Mouse (Mus musculus): ENCODE results near the gene Clstn2. TPM values are rescaled to one million over a fixed set of nuclear protein-coding genes. Genes with fewer than 3 reads are reported as not detected.

Gene Clstn2
- polyA plus RNA-seq, 1 experiment from 2014 or later = 1.3 TPM

DNA sequence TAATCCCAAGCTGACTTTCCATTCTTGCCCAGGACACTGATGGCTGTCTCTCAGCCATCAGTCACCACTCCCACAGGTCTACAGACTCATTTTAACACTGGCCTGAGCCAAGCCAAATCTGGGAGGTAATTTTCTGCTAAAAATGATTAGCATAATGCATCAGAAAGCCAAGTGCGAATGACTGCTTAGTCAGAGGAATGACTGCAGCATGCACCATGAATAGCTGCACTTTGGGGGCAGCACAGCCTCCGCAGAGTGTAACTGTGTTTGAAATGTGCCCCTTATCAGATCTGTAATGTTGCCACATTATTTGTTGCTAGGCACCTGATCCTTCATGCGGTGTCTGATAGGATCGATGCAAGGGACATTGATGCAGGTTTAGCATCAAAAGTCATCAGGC, 269.9 kb downstream of the Clstn2 start:
- Histone ChIP-seq H3K4me3 (no peak overlapping the region), H3K9ac (no peak overlapping the region), H3K4me2 (no peak overlapping the region), H3K27ac (no peak overlapping the region), H3K27me3 (no peaks in the 10 kb centered on the region), H3K9me3 (no peaks in the 10 kb centered on the region), H3K4me1 (0 out of 2 replicates have a peak, but pooled peaks cover 5% of the 10 kb centered on the region), H3K36me3 (no peaks in the 10 kb centered on the region)
- no peak for ATAC-seq (ENCODE audit: borderline replicate concordance, extremely low read depth, low FRiP score, low TSS enrichment)
- WGBS = 29% methylated on average over 4 of the region's 4 CpGs

DNA sequence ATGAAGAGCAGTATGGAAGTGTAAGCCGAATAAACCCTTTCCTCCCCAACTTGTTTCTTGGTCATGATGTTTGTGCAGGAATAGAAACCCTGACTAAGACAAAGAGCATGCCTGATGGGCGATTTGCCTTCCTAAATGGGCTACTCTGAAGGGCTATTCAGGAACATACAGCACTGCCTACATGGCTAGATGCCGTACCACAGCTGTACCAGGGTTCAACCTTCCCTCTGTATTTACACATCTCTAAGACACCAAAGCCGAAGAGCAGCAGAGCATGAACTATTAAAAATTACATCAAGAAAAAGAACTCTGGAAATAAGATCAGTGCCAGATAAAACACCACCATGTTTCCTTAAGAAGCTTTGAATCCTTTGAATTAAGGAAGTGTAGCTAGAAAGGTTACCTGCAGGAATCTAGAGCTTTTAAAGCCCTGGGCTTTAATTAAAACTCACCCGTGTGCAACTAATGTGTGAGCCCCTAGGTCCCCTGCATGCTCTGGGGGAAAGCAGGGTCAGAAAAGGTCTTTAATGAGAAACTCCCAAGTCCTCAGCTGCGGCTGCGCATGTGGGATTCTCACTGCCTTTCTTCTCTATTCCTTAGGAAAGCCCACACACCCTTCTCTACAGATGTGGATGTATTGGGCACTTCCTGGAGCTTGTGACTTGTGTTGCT, 277.2 kb downstream of the Clstn2 start:
- Histone ChIP-seq H3K9me3 (no peaks in the 10 kb centered on the region), H3K36me3 (no peaks in the 10 kb centered on the region), H3K4me1 (0 out of 2 replicates have a peak, but pooled peaks cover 3% of the 10 kb centered on the region), H3K27ac (no peak overlapping the region), H3K27me3 (no peaks in the 10 kb centered on the region), H3K4me3 (no peak overlapping the region), H3K9ac (no peak overlapping the region), H3K4me2 (no peak overlapping the region)
- ATAC-seq (ENCODE audit: borderline replicate concordance, extremely low read depth, low FRiP score, low TSS enrichment) = no peak
- WGBS = 81% methylated on average over 7 of the region's 7 CpGs

DNA sequence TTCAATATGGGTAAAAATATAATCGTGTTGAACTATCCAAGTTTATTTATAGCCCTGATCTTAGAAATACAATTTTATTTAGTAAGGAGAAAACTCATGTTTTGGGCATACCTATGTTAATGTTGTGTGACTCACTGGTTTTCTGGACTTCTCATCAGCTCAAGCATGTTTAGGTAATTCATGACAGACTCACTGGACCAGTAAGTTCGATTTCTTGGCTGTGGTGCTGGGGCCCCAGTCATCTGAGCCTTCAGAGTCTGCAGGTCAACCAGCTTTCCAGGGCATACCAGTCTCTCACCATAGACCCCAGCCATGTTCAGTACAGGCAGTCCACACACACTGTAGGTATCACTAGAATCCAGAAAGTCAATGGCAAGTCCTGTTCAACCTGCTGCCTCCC, 279.3 kb downstream of the Clstn2 start:
- no peak overlapping the region for H3K27ac ChIP-seq
- 0 out of 2 replicates have a peak, but pooled peaks cover 3% of the 10 kb centered on the region for H3K4me1 ChIP-seq
- H3K27me3 ChIP-seq = no peaks in the 10 kb centered on the region
- H3K4me3 ChIP-seq = no peak overlapping the region
- no peak overlapping the region for H3K4me2 ChIP-seq
- H3K36me3 ChIP-seq = no peaks in the 10 kb centered on the region
- H3K9me3 ChIP-seq = no peaks in the 10 kb centered on the region
- no peak overlapping the region for H3K9ac ChIP-seq
- 75% methylated on average over 2 of the region's 2 CpGs for WGBS
- no peak for ATAC-seq (ENCODE audit: borderline replicate concordance, extremely low read depth, low FRiP score, low TSS enrichment)

DNA sequence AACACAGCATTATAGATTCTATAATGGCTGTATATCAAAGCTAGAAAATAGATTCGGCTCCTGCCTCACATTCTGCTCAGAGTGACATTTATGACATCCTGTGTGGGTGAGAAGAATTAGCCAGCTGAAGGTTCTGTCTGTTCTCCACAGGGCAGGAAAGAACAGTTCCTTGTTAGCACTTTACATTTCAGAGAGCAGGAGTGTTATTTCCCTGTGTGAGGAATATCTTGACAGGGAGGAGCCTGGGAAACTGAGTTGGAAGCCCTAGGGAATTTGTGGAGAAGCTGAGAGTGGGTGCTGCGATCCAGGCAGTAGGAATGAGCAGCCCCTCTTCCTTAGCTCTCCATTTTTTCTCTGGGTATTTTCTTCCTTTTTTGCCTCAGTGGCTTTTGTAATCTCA, 286.4 kb downstream of the Clstn2 start:
- no peak for ATAC-seq (ENCODE audit: borderline replicate concordance, extremely low read depth, low FRiP score, low TSS enrichment)
- no peak overlapping the region for H3K9ac ChIP-seq
- no peaks in the 10 kb centered on the region for H3K9me3 ChIP-seq
- WGBS = 62% methylated on average over 2 of the region's 2 CpGs
- H3K4me1 ChIP-seq = no peaks in the 10 kb centered on the region
- no peak overlapping the region for H3K4me3 ChIP-seq
- no peaks in the 10 kb centered on the region for H3K27me3 ChIP-seq
- H3K4me2 ChIP-seq = no peak overlapping the region
- H3K27ac ChIP-seq = no peak overlapping the region
- H3K36me3 ChIP-seq = no peaks in the 10 kb centered on the region

DNA sequence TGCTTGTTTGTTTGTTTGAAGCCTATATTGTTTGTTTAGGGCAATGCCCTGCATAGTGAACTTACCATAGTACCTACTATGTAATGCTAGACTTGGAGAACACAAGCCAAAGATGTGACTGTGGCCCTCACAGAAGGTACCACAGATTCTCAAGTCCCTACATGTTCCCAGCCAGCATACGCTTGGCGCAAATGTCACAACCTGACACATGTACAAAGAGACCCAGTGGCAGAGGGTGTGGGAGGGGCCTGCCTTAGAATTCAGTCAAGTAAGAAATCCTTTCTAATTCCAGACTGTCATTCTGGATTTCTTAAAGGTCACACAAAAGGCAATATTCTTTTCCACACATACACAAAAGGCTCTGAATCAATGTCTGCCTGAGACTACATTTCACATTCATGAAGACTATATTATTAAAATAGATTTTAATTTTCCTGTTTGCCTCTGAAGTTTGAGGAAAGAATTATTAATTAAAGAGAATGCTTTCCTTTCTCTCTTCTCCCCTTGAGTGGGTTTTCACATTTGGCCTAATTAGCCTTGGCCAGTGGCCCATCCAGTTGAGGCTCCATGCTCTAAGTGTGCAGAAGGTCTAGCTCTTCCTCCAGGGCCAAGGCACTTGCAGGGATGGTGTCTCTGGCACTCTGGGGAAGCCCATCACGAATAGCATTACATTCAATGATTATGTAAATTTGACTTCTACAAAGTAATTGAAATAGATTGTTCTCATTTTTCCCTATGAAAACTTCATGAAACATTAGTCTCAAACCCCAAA, 305.1 kb downstream of the Clstn2 start:
- Histone ChIP-seq H3K27me3 (no peaks in the 10 kb centered on the region), H3K9me3 (no peaks in the 10 kb centered on the region), H3K4me3 (no peak overlapping the region), H3K4me1 (no peaks in the 10 kb centered on the region), H3K36me3 (no peaks in the 10 kb centered on the region), H3K4me2 (no peak overlapping the region), H3K27ac (no peak overlapping the region), H3K9ac (no peak overlapping the region)
- no peak for ATAC-seq (ENCODE audit: borderline replicate concordance, extremely low read depth, low FRiP score, low TSS enrichment)
- WGBS = 85% methylated on average over 3 of the region's 3 CpGs

DNA sequence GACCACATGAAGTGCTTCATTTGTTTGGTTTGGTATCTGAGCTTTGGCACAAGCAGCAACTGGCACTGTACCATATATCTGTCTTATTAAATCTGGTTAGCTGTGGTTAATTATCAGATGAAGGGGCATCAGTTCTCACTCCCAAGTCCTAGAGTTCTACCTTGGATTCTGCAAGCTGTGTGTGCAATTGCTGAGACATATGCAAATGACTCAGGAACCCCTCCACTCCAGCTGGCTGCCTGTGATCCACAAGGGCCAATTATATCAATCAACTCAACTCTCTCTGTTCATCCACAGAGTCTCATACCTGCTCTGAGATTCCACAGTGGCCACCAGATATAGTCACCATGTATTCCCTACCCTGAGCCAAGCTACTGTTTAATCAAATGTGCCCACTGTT, 315.3 kb downstream of the Clstn2 start:
- Histone ChIP-seq H3K9ac (no peak overlapping the region), H3K4me1 (no peaks in the 10 kb centered on the region; the same call in 1 of the 2 replicates), H3K9me3 (no peaks in the 10 kb centered on the region), H3K27me3 (no peaks in the 10 kb centered on the region), H3K4me3 (no peak overlapping the region), H3K4me2 (no peak overlapping the region), H3K36me3 (no peaks in the 10 kb centered on the region), H3K27ac (no peak overlapping the region)
- ATAC-seq (ENCODE audit: borderline replicate concordance, extremely low read depth, low FRiP score, low TSS enrichment) = no peak; the same call in 1 of the 2 replicates

DNA sequence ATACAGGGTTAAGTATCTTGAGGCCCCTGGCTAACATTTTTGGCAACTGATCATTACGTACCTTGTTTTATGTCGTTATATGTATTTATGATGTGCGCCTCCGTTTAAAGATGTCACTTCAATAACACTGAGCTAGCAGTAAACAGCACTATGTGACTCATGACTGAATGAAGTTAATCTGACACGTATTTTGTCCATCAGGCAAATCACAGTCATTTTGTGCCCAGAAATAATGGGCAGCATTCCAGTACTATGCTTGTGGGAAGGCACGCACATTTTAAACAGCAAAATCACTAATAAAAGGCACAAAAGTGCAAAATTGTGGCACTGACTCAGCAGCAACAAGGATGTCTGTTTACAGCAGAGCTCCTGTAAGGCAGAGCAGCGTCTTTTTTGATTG, 316.0 kb downstream of the Clstn2 start:
- Histone ChIP-seq H3K4me1 (no peaks in the 10 kb centered on the region; the same call in 1 of the 2 replicates), H3K36me3 (no peaks in the 10 kb centered on the region), H3K27ac (no peak overlapping the region), H3K9me3 (no peaks in the 10 kb centered on the region), H3K4me2 (no peak overlapping the region), H3K4me3 (no peak overlapping the region), H3K27me3 (no peaks in the 10 kb centered on the region), H3K9ac (no peak overlapping the region)
- 50% methylated on average over 7 of the region's 7 CpGs for WGBS
- ATAC-seq (ENCODE audit: borderline replicate concordance, extremely low read depth, low FRiP score, low TSS enrichment) = peak; percentile 80; the same call in 1 of the 2 replicates

DNA sequence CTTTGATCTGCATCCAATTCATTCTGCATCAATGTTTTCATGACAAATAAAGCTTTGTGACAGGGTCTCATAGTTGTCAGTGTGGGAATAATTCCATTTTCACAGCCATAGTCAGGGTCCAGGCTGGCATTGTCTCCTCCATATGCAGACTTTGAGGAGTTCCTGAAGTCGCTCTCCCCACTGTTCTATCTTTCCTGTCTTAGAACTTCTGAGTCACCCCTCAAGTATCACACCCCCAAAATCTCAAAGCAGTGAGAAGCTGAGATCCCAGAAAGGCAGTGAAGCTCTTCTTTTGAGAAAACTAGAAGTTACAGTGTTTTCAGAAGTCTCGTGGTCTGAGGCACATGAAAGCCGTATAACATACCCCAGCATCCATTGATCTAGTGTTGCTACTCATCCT, 320.1 kb downstream of the Clstn2 start:
- Histone ChIP-seq H3K36me3 (no peaks in the 10 kb centered on the region), H3K27me3 (no peaks in the 10 kb centered on the region), H3K4me1 (no peaks in the 10 kb centered on the region; the same call in 1 of the 2 replicates), H3K27ac (no peak overlapping the region), H3K9ac (no peak overlapping the region), H3K9me3 (no peaks in the 10 kb centered on the region), H3K4me2 (no peak overlapping the region), H3K4me3 (no peak overlapping the region)
- 89% methylated on average over 3 of the region's 3 CpGs for WGBS
- ATAC-seq (ENCODE audit: borderline replicate concordance, extremely low read depth, low FRiP score, low TSS enrichment) = no peak

DNA sequence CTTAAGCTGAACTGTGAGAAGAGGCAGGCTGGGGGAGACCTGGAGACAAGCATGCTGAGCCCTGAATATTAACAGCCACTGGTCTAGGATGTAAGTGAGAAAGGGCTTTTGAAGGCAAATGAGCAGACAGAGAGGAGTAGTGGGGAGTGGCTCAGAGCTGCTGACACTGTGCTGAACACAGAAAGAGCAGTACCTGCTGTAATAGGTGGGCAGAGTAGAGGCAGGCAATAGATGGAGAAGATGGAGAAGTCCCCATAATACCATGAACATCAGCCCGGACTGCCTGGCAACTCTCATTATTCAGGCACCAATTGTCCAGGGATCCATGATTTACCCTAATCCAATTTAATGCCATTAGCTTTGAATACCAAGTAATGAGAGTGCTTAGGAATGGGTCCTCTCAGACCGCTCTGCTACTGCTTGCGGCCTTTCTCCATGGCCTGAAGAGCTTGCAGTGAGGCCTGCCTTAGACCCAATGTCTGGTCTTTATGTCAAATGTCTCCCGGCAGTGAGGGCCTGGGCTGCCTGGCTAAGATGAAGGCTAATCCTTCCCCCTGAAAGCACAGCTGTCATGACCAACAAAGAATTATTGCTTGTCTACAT, 329.0 kb downstream of the Clstn2 start:
- H3K27ac ChIP-seq = no peak overlapping the region
- H3K9ac ChIP-seq = no peak overlapping the region
- no peaks in the 10 kb centered on the region for H3K27me3 ChIP-seq
- no peak overlapping the region for H3K4me3 ChIP-seq
- H3K4me2 ChIP-seq = no peak overlapping the region
- no peaks in the 10 kb centered on the region for H3K36me3 ChIP-seq
- H3K4me1 ChIP-seq = no peaks in the 10 kb centered on the region
- WGBS = 79% methylated on average over 4 of the region's 4 CpGs
- no peak for ATAC-seq (ENCODE audit: borderline replicate concordance, extremely low read depth, low FRiP score, low TSS enrichment)
- H3K9me3 ChIP-seq = no peaks in the 10 kb centered on the region

DNA sequence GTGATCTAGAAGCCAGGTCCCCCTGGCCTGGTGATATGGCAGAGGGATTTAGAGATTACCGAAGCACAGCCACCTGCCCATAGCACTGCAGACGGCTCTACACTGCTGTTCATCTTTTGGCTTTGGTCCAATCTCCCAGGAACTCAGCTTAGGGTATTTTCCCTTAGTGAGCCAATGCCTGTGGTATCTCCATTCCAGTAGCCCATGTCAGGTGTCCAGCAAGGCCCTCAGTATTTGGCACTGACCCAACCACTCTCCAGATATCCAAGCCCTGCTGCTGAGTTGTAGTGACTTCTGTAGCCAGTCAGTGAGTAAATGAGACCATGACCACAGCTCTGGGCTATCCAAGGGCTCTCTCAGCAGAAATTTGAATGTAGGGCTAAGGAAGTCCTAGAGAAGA, 330.0 kb downstream of the Clstn2 start:
- Histone ChIP-seq H3K9me3 (no peaks in the 10 kb centered on the region), H3K4me1 (no peaks in the 10 kb centered on the region), H3K4me2 (no peak overlapping the region), H3K27me3 (no peaks in the 10 kb centered on the region), H3K9ac (no peak overlapping the region), H3K36me3 (no peaks in the 10 kb centered on the region), H3K4me3 (no peak overlapping the region), H3K27ac (no peak overlapping the region)
- WGBS = 57% methylated on average over 2 of the region's 2 CpGs
- no peak for ATAC-seq (ENCODE audit: borderline replicate concordance, extremely low read depth, low FRiP score, low TSS enrichment)

DNA sequence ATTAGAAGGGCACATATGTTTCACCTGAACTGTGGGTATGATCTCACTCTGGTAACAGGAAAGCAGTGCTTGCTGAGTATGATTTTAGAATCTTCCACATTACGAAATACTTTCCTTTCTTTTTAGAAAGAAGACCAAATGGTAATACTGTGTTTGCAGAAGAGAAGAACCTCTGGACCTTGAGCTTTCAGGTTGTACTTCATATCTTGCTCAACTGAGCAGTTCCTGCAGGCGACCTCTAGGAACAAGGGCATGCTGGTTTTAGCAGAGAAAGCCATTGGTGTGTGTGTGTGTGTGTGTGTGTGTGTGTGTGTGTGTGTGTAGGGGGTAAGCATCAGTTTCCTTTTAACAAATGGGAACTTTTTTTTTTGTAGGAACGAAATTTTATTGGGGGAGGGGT, 333.0 kb downstream of the Clstn2 start:
- Histone ChIP-seq H3K4me3 (no peak overlapping the region), H3K9me3 (no peaks in the 10 kb centered on the region), H3K4me1 (no peaks in the 10 kb centered on the region), H3K27me3 (no peaks in the 10 kb centered on the region), H3K4me2 (no peak overlapping the region), H3K9ac (no peak overlapping the region), H3K27ac (no peak overlapping the region), H3K36me3 (no peaks in the 10 kb centered on the region)
- ATAC-seq (ENCODE audit: borderline replicate concordance, extremely low read depth, low FRiP score, low TSS enrichment) = no peak
- 81% methylated on average over 3 of the region's 3 CpGs for whole genome bisulfite sequencing

DNA sequence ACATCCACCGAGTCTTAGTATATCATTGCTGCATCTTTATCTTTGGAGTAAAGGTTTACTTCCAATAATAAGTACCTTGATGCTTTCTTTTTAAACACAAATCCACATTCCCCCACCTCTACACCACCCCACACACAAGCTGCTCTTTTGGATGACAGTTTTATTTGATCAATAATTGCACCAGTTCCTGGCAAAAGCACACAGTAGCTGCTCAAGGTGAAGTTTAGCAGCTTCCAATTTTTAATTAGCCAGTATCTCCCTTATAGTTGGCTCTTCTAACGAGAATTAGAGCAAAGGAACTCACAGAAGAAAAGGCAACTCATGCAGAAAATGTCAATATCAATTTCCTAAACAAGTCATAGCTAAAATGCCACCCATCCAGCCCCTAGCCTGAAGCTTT, 334.0 kb downstream of the Clstn2 start:
- H3K27ac ChIP-seq = no peak overlapping the region
- 67% methylated on average over 2 of the region's 2 CpGs for WGBS
- no peaks in the 10 kb centered on the region for H3K9me3 ChIP-seq
- ATAC-seq (ENCODE audit: borderline replicate concordance, extremely low read depth, low FRiP score, low TSS enrichment) = no peak
- no peak overlapping the region for H3K4me3 ChIP-seq
- H3K9ac ChIP-seq = no peak overlapping the region
- no peaks in the 10 kb centered on the region for H3K36me3 ChIP-seq
- H3K27me3 ChIP-seq = no peaks in the 10 kb centered on the region
- no peak overlapping the region for H3K4me2 ChIP-seq
- H3K4me1 ChIP-seq = no peaks in the 10 kb centered on the region
